Mouse (Mus musculus) lung, adult 2 months (tissue): ENCODE data around the gene Rtkn2. TPM values are rescaled to one million over a fixed set of nuclear protein-coding genes. Genes with fewer than 3 reads are reported as not detected.

ENCODE experiments used
- DNase-seq: peaks from one replicate; pipeline ENCODE4 v3.0.0; 2022
- H3K4me1 ChIP-seq: fragments of 200-500 bp; 2 replicates; pipeline ENCODE4 v1.6.1; 2011; ENCODE audit warnings: low read length; ENCODE audit not compliant: control insufficient read depth, insufficient read depth
- H3K4me3 ChIP-seq: fragments of 200-500 bp; replicated peaks from 2 replicates; pipeline ENCODE3; 2011; ENCODE audit warnings: low read depth, mild to moderate bottlenecking, control low read depth, low read length; ENCODE audit errors: extremely low read depth
- CTCF ChIP-seq: fragments of 200-500 bp; IDR thresholded peaks from 2 replicates; pipeline ENCODE4 v1.5.1; 2011; ENCODE audit warnings: mild to moderate bottlenecking, low read length, control low read depth; ENCODE audit not compliant: insufficient read depth
- POLR2A ChIP-seq: fragments of 200-500 bp; IDR thresholded peaks from 2 replicates; pipeline ENCODE4 v1.6.1; 2011; ENCODE audit warnings: low read depth, mild to moderate bottlenecking, control low read depth, low read length, borderline replicate concordance; ENCODE audit errors: extremely low read depth
- WGBS: fragments of 180-500 bp; shearing (Covaris S2); methylation state at CpG from one replicate; pipeline ENCODE4 v1.1.7; 2018; 5-methylcytosine and 5-hydroxymethylcytosine counted together
- polyA plus RNA-seq: library from polyadenylated mRNA; depleted of rRNA; stranded (reverse); fragments of >200 nt; gene quantifications from 2 replicates; pipeline ENCODE4 v1.2.3, GENCODE M21; 2012

The Rtkn2 gene
- polyA plus RNA-seq, 1 experiment: 56.1 TPM

- no peak for TF ChIP-seq CTCF
- no peak for TF ChIP-seq POLR2A
- no peak overlapping the region for H3K4me3 ChIP-seq
- DNase-seq: no peak
- H3K4me1 ChIP-seq: no peaks in the 10 kb centered on the region; the same call in 1 of the 2 replicates
- 85% methylated on average over 14 of the region's 14 CpGs for WGBS
These were observed 72.1 kb downstream of the Rtkn2 start for GRCm38 (mm10) chr10:68051316-68051933.

- no peak overlapping the region for H3K4me3 ChIP-seq
- WGBS: 85% methylated on average over 8 of the region's 8 CpGs
- no peaks in the 10 kb centered on the region; the same call in 1 of the 2 replicates for H3K4me1 ChIP-seq
- no peak for TF ChIP-seq CTCF
- no peak for TF ChIP-seq POLR2A
- no peak for DNase-seq
These were observed 72.9 kb downstream of the Rtkn2 start for GRCm38 (mm10) chr10:68052307-68052706.

- Histone ChIP-seq H3K4me1 (no peaks in the 10 kb centered on the region; the same call in 1 of the 2 replicates), H3K4me3 (no peak overlapping the region)
- WGBS: 72% methylated on average over 5 of the region's 5 CpGs
- no peak for DNase-seq
- TF ChIP-seq POLR2A (no peak), CTCF (no peak)
These were observed 74.8 kb downstream of the Rtkn2 start for GRCm38 (mm10) chr10:68054131-68054530.

GRCm38 (mm10) chr10:68054706-68055105 lies 75.3 kb downstream of the Rtkn2 start:
- no peak overlapping the region for H3K4me3 ChIP-seq
- TF ChIP-seq POLR2A: no peak
- TF ChIP-seq CTCF: no peak
- H3K4me1 ChIP-seq: no peaks in the 10 kb centered on the region; the same call in 1 of the 2 replicates
- 76% methylated on average over 6 of the region's 6 CpGs for WGBS
- DNase-seq: no peak

- Histone ChIP-seq H3K4me3 (no peak overlapping the region), H3K4me1 (no peaks in the 10 kb centered on the region; the same call in 1 of the 2 replicates)
- no peak for DNase-seq
- TF ChIP-seq CTCF: no peak
- TF ChIP-seq POLR2A: no peak
- 52% methylated on average over 3 of the region's 3 CpGs for WGBS
These were observed 78.5 kb downstream of the Rtkn2 start for GRCm38 (mm10) chr10:68057841-68058240.

GRCm38 (mm10) chr10:68058378-68058777 lies 79.0 kb downstream of the Rtkn2 start:
- H3K4me1 ChIP-seq: no peaks in the 10 kb centered on the region; the same call in 1 of the 2 replicates
- WGBS: 91% methylated on average over 1 of the region's 1 CpGs
- H3K4me3 ChIP-seq: no peak overlapping the region
- no peak for DNase-seq
- TF ChIP-seq CTCF: no peak
- no peak for TF ChIP-seq POLR2A

GRCm38 (mm10) chr10:68060590-68061248 lies 81.3 kb downstream of the Rtkn2 start:
- TF ChIP-seq CTCF (no peak), POLR2A (no peak)
- H3K4me3 ChIP-seq: no peak overlapping the region
- DNase-seq: peak; percentile 43
- 29% methylated on average over 16 of the region's 16 CpGs for WGBS
- H3K4me1 ChIP-seq: no peaks in the 10 kb centered on the region; the same call in 1 of the 2 replicates

- TF ChIP-seq CTCF (no peak), POLR2A (no peak)
- Histone ChIP-seq H3K4me3 (no peak overlapping the region), H3K4me1 (no peaks in the 10 kb centered on the region; the same call in 1 of the 2 replicates)
- DNase-seq: no peak
- WGBS: 68% methylated on average over 8 of the region's 8 CpGs
These were observed 81.9 kb downstream of the Rtkn2 start for GRCm38 (mm10) chr10:68061249-68061615.

- TF ChIP-seq POLR2A: no peak
- no peak for TF ChIP-seq CTCF
- H3K4me1 ChIP-seq: no peaks in the 10 kb centered on the region; the same call in 1 of the 2 replicates
- 33% methylated on average over 8 of the region's 8 CpGs for WGBS
- no peak for DNase-seq
- H3K4me3 ChIP-seq: no peak overlapping the region
These were observed 84.6 kb downstream of the Rtkn2 start for GRCm38 (mm10) chr10:68063806-68064545.
